Mouse (Mus musculus) layer of hippocampus, postnatal 10 days (tissue): ENCODE data around the gene Bmp6. TPM values are rescaled to one million over a fixed set of nuclear protein-coding genes. Genes with fewer than 3 reads are reported as not detected.

Experiments
- DNase-seq, 2 experiments: peaks; one replicate each; pipeline ENCODE4 v3.0.0; 2021; ENCODE audit warnings: low spot score in 2 of 2
- total RNA-seq, 2 experiments: library from RNA; stranded (reverse); gene quantifications; 2 replicates each; pipeline ENCODE4 v1.2.3; 2021

Gene Bmp6
- total RNA-seq, 2 experiments from 2014 or later, result 6.9 to 8.3 TPM

DNA sequence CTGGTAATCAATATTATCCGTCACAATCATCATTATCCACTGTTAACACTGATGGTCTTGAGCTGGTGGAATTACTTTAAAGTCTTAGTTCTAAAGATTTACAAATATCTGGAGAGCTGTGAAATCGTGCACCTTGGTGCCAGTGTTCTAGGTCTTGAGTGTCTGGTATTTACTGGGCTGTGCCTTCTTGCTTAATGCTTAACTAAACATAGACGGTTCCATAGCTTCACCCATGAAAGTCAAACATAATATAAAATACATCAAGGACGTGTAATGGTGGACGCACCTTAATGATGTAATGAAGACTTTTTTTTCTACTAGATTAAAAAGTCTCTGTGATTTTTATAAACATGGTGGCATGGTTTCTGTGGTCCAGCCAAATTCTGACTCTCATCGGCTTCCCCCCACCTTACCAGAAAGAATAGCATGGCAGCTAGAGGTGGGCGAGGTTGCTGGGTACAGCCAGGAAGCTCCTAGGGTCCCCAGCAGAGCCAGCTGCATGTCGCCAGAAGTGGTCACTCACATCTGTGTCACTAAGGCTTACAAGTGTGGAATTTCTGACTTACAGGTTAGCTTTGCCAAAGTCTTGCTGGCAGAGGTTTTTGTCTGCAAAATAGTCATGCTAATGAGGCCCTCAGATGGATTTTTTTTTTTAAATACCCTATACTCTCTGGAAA, 200.0 kb downstream of the Bmp6 start:
- no peak for DNase-seq

DNA sequence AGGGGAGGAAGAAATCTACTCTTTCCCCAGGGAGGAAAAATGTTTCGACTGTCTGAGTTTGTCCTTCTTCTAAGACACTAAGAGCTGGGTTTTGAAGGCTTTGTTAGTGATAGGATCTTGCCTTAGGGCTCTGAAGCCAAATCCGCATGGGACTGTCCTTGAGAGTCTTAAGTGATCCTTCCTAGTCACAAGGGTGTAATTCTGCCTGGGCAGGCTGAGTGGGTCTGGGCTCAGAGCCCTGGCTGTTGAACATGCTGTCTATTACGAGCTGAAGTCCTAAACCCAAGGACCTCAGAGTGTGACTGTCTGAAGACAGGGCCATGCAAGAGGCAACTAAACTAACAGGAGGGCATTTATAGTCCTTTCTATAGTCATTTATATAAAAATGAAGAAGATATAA, 200.6 kb downstream of the Bmp6 start:
- no peak for DNase-seq

DNA sequence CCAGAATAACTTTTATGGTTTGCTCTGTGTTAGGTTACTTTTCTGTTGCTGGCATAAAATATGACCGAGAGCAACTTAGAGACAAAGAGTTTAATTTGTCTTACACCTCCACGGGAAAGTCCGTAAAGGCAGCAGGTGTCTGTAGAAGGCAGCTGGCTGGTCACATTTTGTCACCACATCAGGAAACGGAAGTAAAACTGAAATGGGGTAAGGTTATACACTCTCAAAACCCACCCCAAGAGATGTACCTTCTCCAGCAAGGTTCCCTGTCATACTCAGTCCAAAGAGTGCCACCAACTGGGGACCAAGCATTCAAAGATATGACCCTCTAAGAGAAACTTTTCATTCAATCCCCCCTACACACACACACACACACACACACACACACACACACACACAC, 201.8 kb downstream of the Bmp6 start:
- DNase-seq, result no peak

DNA sequence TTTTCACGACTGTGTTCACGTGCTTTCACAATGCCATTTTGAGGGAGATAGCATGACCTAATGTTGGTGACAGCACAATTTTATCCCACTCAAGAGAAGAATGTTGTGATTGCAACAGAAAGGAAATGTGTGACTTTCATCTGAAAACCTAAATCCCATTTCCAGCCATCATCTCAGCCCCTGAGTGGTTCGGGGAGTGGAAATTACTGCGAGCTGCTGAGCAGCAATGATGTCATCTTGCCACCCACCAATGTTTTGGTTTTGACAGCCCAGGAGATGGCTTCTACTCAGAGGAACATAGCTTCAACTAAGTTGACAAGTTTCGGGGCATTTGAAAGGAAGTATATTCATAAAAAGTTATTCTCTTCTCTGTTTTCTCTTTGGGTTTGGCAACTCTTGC, 202.8 kb downstream of the Bmp6 start:
- DNase-seq, result no peak

GRCm38 (mm10) chr13:38548681-38549080, 203.8 kb downstream of the Bmp6 start:
- no peak for DNase-seq

Other genes starting within 250 kb of the Bmp6 start
- gene Dsp, start 193.8 kb upstream of the Bmp6 start, total RNA-seq, result 1 to 10 TPM; 3.9 to 5.0 TPM
- 10 to 100 TPM; 23.5 to 25.8 TPM for gene Snrnp48, start 140.2 kb upstream of the Bmp6 start, total RNA-seq
- gene Txndc5, start 183.7 kb downstream of the Bmp6 start, total RNA-seq, result 10 to 100 TPM; 48.5 to 53.3 TPM